Mouse (Mus musculus) midbrain, embryonic 10.5 days (tissue): Measurements from ENCODE around the gene Armcx2. TPM values are rescaled to one million over a fixed set of nuclear protein-coding genes. Genes with fewer than 3 reads are reported as not detected.

ENCODE experiments used
- microRNA-seq: library from miRNA; unstranded; fragments of <30 nt; microRNA quantifications from one replicate; pipeline ENCODE4, GENCODE M21; 2017
- polyA plus RNA-seq: library from polyadenylated mRNA; unstranded; fragments of >200 nt; fragmentation: Nextera tagmentation; extraction: Ambion mirVana; gene quantifications from 2 replicates; pipeline ENCODE4 v1.2.1, GENCODE M21; 2016

Gene Armcx2
- polyA plus RNA-seq, 1 experiment from 2014 or later: 89.5 TPM

Small RNA genes within 50 kb of the gene (microRNA-seq; reads per million reads assigned to microRNA genes)
- gene Mir7093: not detected

Other genes with a start within 250 kb of the Armcx2 start
- gene Btk, start 225.7 kb downstream of the Armcx2 start, polyA plus RNA-seq: 1.0 and 1.3 TPM in 2 replicates
- 260 and 328 TPM in 2 replicates for gene Rpl36a, start 223.6 kb downstream of the Armcx2 start, polyA plus RNA-seq
- 7.9 and 9.2 TPM in 2 replicates for gene Gla, start 208.1 kb downstream of the Armcx2 start, polyA plus RNA-seq
- 224 and 230 TPM in 2 replicates for gene Hnrnph2, start 208.0 kb downstream of the Armcx2 start, polyA plus RNA-seq
- 5.9 and 6.6 TPM in 2 replicates for gene Armcx4, start 122.7 kb downstream of the Armcx2 start, polyA plus RNA-seq
- 44.6 and 50.3 TPM in 2 replicates for gene Armcx1, start 91.3 kb downstream of the Armcx2 start, polyA plus RNA-seq
- 13.6 and 15.6 TPM in 2 replicates for gene Armcx6, start 57.8 kb downstream of the Armcx2 start, polyA plus RNA-seq
- gene Armcx3, start 52.6 kb downstream of the Armcx2 start, polyA plus RNA-seq: 53.2 and 56.2 TPM in 2 replicates
- 0.46 and 0.57 TPM in 2 replicates for gene Nxf2, start 155.5 kb upstream of the Armcx2 start, polyA plus RNA-seq
- gene Zmat1, start 200.0 kb upstream of the Armcx2 start, polyA plus RNA-seq: 4.6 and 5.4 TPM in 2 replicates